Mouse (Mus musculus) intestine, postnatal 0 days (tissue): ENCODE measurements around the gene Tctex1d1. TPM values are rescaled to one million over a fixed set of nuclear protein-coding genes. Genes with fewer than 3 reads are reported as not detected.

Experiments
- ATAC-seq: fragments of 200-750 bp; cut with Nextera tagmentation; 2 replicates; pipeline ENCODE4 v1.8.0; 2017; ENCODE audit warnings: mild to moderate bottlenecking, moderate TSS enrichment, moderate library complexity
- H3K27ac ChIP-seq: fragments of 300-500 bp; sonication (generic); 2 replicates; pipeline ENCODE4 v1.5.1; 2014; ENCODE audit warnings: mild to moderate bottlenecking, low read depth, low read length, moderate library complexity
- H3K27me3 ChIP-seq: fragments of 300-500 bp; sonication (generic); replicated peaks from 2 replicates; pipeline ENCODE4 v1.6.1; 2014; ENCODE audit warnings: low read length, mixed read lengths; ENCODE audit not compliant: control insufficient read depth, insufficient read depth
- H3K36me3 ChIP-seq: fragments of 300-500 bp; sonication (generic); 2 replicates; pipeline ENCODE4 v1.6.1; 2014; ENCODE audit warnings: mild to moderate bottlenecking, moderate library complexity; ENCODE audit not compliant: control insufficient read depth, insufficient read depth
- H3K4me1 ChIP-seq: fragments of 300-500 bp; sonication (generic); replicated peaks from 2 replicates; pipeline ENCODE4 v1.6.1; 2014; ENCODE audit warnings: antibody characterized with exemption, low read length, mixed read lengths; ENCODE audit not compliant: control insufficient read depth, insufficient read depth
- H3K4me2 ChIP-seq: fragments of 300-500 bp; sonication (generic); replicated peaks from 2 replicates; pipeline ENCODE4 v1.6.1; 2014; ENCODE audit warnings: low read depth, mild to moderate bottlenecking, moderate library complexity
- H3K4me3 ChIP-seq: fragments of 300-500 bp; sonication (generic); 2 replicates; pipeline ENCODE4 v1.5.1; 2014; ENCODE audit warnings: low read depth, low read length
- H3K9ac ChIP-seq: fragments of 300-500 bp; sonication (generic); 2 replicates; pipeline ENCODE4 v1.6.1; 2014; ENCODE audit warnings: mild to moderate bottlenecking, low read depth, low read length
- H3K9me3 ChIP-seq: fragments of 300-500 bp; sonication (generic); 2 replicates; pipeline ENCODE4 v1.6.1; 2016; ENCODE audit warnings: mixed run types; ENCODE audit not compliant: control insufficient read depth
- CTCF ChIP-seq: sonication (generic); IDR thresholded peaks from 2 replicates; pipeline ENCODE4 v1.5.1; 2016; ENCODE audit warnings: low read depth, mild to moderate bottlenecking, control low read depth, antibody characterized with exemption, moderate library complexity
- WGBS: fragments of 180-500 bp; shearing (Covaris S2); extraction: QIAGEN DNeasy Blood & Tissue Kit; methylation state at CpG from one replicate; pipeline ENCODE4 v1.1.7; 2014; 5-methylcytosine and 5-hydroxymethylcytosine counted together
- polyA plus RNA-seq: library from polyadenylated mRNA; unstranded; fragments of >200 nt; fragmentation: Nextera tagmentation; extraction: Ambion mirVana; gene quantifications from 2 replicates; pipeline ENCODE4 v1.2.1, GENCODE M21; 2015

Tctex1d1 gene
- polyA plus RNA-seq, 1 experiment from 2014 or later, result 0.47 TPM

DNA sequence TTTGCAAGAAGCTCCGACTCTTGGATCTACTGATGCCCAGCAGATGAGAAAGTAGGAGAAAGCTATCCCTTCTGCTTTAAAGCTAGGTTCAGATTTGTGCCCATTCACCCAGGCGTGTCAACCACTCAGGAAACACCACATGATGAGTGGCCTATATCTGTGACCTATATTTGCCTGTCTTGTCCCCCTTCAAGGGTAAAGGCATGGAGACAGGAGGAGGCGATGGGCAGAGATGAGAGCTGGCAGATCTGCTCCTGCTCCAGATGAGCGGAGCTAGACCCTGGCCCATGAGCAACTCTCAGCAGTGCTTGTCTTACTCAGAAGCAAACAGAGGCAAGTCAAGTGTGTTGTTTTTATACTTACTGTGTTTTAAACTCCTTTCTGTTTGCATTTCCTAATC lies 32.3 kb downstream of the Tctex1d1 start:
- H3K4me1 ChIP-seq, result 0 out of 2 replicates have a peak, but pooled peaks cover 3% of the 10 kb centered on the region
- H3K36me3 ChIP-seq, result no peaks in the 10 kb centered on the region
- H3K27me3 ChIP-seq, result no peaks in the 10 kb centered on the region
- no peak for ATAC-seq
- no peaks in the 10 kb centered on the region for H3K9me3 ChIP-seq
- H3K4me2 ChIP-seq, result no peak overlapping the region
- H3K4me3 ChIP-seq, result no peak overlapping the region
- no peak overlapping the region for H3K9ac ChIP-seq
- TF ChIP-seq CTCF, result no peak
- 96% methylated on average over 4 of the region's 4 CpGs for WGBS
- H3K27ac ChIP-seq, result no peak overlapping the region

- Histone ChIP-seq H3K4me2 (no peak overlapping the region), H3K27me3 (no peaks in the 10 kb centered on the region), H3K27ac (no peak overlapping the region), H3K9ac (no peak overlapping the region), H3K9me3 (no peaks in the 10 kb centered on the region), H3K4me1 (0 out of 2 replicates have a peak, but pooled peaks cover 3% of the 10 kb centered on the region), H3K36me3 (no peaks in the 10 kb centered on the region), H3K4me3 (no peak overlapping the region)
- TF ChIP-seq CTCF, result no peak
- ATAC-seq, result no peak
- WGBS, result 47% methylated on average over 7 of the region's 7 CpGs
These were observed 33.4 kb downstream of the Tctex1d1 start for GRCm38 (mm10) chr4:103011823-103012222.

DNA sequence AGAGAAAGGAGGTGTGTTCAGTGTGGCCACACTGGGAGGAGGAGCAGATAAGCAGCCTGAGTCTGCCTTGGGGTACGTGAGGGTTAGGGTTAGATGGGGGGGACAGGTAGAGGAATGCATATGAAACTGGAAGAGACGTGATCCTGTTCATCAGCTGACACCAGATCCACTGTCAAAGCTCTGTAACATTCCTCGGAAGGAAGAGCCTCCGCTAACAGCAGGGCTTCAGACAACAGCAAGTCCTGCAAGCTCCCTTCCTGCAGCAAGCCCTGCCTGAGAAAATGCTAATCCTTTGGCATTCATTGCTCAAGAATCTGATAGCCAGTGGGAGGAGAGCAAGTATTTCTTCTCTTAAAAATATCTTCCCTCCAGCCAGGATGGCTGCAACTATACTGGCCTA lies 35.1 kb downstream of the Tctex1d1 start:
- Histone ChIP-seq H3K9me3 (no peaks in the 10 kb centered on the region), H3K27ac (no peak overlapping the region), H3K4me3 (no peak overlapping the region), H3K36me3 (no peaks in the 10 kb centered on the region), H3K4me2 (peak overlapping the region; percentile 27; the same call in 1 of the 2 replicates), H3K4me1 (0 out of 2 replicates have a peak, but pooled peaks cover 3% of the 10 kb centered on the region), H3K9ac (no peak overlapping the region; the same call in 1 of the 2 replicates), H3K27me3 (no peaks in the 10 kb centered on the region)
- WGBS, result 14% methylated on average over 4 of the region's 4 CpGs
- ATAC-seq, result no peak
- TF ChIP-seq CTCF, result no peak

- Histone ChIP-seq H3K4me2 (no peak within 1 kb of the TSS), H3K4me3 (no peak within 1 kb of the TSS), H3K27ac (no peak within 1 kb of the TSS), H3K4me1 (no peaks in the 10 kb centered on the region), H3K27me3 (0 out of 2 replicates have a peak, but pooled peaks cover 5% of the 10 kb centered on the region), H3K36me3 (no peaks in the 10 kb centered on the region), H3K9ac (no peak within 1 kb of the TSS), H3K9me3 (no peaks in the 10 kb centered on the region)
- no peak for ATAC-seq
- no peak for TF ChIP-seq CTCF
- 31% methylated on average over 4 of the region's 4 CpGs for WGBS
These were observed 48.2 kb downstream of the Tctex1d1 start, which contains the start of gene Insl5 for GRCm38 (mm10) chr4:103026621-103027020. Gene Insl5 (minus strand): TSS chr4:103026842.

- WGBS, result 62% methylated on average over 7 of the region's 7 CpGs
- ATAC-seq, result no peak
These were observed 49.3 kb downstream of the Tctex1d1 start for GRCm38 (mm10) chr4:103027745-103028144.

DNA sequence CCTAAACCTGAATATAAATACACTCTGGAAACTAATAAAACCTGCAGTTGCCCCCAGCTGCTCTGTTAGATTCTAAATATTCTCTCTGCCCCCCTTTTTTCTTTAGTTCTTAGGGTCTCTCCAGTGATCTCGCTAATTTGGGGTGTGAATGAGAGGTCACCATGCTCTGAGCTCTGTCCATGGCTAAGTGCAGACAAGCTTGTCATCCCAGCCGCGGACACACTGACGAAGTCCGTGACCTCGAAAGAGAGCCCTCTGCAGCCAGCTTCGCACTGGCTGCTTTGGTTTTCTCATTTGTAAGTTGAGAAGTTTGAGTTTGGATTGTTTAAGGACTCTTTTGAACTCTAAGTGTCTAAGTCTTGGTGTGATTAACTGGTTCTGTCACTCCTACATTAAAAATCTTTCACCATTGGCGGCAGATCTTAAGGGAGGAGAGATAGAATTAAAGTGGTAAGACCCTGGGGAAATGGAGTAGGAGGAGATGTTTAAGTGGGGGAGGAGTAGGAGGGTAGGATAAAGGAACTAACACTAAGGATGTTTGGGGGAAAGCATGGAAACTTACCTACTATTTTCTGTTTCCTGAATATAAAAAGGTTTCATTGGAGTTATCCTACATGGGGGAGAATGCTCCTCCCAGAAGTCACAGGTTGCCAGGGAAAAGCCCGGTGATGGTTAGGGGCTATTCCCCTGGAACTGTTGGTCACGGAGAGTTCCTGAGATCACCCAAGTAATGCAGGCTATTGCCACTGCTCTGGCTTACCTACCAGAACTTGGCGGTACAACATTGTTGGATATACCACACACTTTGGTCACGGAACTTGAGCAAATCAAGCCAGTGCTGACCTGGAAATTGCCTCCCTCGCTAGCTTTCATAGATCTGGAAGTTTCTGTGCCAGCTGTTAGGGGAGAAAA lies 50.0 kb downstream of the Tctex1d1 start:
- WGBS, result 72% methylated on average over 13 of the region's 13 CpGs
- Histone ChIP-seq H3K4me3 (no peak overlapping the region), H3K27ac (no peak overlapping the region), H3K36me3 (no peaks in the 10 kb centered on the region), H3K27me3 (0 out of 2 replicates have a peak, but pooled peaks cover 5% of the 10 kb centered on the region), H3K4me2 (no peak overlapping the region), H3K9ac (no peak overlapping the region), H3K9me3 (no peaks in the 10 kb centered on the region), H3K4me1 (no peaks in the 10 kb centered on the region)
- no peak for TF ChIP-seq CTCF
- ATAC-seq, result no peak

More at GRCm38 (mm10) chr4:103027745-103028144, 49.3 kb downstream of the Tctex1d1 start:
- H3K4me1 ChIP-seq, result no peaks in the 10 kb centered on the region
- H3K9ac ChIP-seq, result no peak overlapping the region
- 0 out of 2 replicates have a peak, but pooled peaks cover 5% of the 10 kb centered on the region for H3K27me3 ChIP-seq
- H3K27ac ChIP-seq, result no peak overlapping the region
- H3K36me3 ChIP-seq, result no peaks in the 10 kb centered on the region
- no peak overlapping the region for H3K4me3 ChIP-seq
- no peaks in the 10 kb centered on the region for H3K9me3 ChIP-seq
- TF ChIP-seq CTCF, result no peak
- no peak overlapping the region for H3K4me2 ChIP-seq
